Mouse (Mus musculus): ENCODE measurements around the gene Rbm18. TPM values are rescaled to one million over a fixed set of nuclear protein-coding genes. Genes with fewer than 3 reads are reported as not detected.
"Not testable (repeated sequence)": the region's sequence is repeated elsewhere in the genome, so short reads cannot be mapped to it uniquely, and the experiment has no call there.

The Rbm18 gene
- 10 to 100 TPM; 33.6 to 36.8 TPM for total RNA-seq (2021)
- long read RNA-seq, experiment 1, transcript Rbm18-203 (6 exons, 714 nt) = minor isoform, 10 of 89 reads
- long read RNA-seq, experiment 1, transcript Rbm18-201 (6 exons, 2,617 nt) = major isoform, 63 of 89 reads
- long read RNA-seq, experiment 1, transcript Rbm18-202 (5 exons, 781 nt) = minor isoform, 5 of 89 reads
- long read RNA-seq, experiment 1, partial matches to known transcripts = 1 of 89 reads
- long read RNA-seq, experiment 1, other reads (novel, unspliced or antisense) = 9 of 89 reads
- long read RNA-seq, experiment 2, transcript Rbm18-201 (6 exons, 2,617 nt) = major isoform, 65 of 84 reads
- long read RNA-seq, experiment 2, partial matches to known transcripts = 0 of 84 reads
- long read RNA-seq, experiment 2, other reads (novel, unspliced or antisense) = 12 of 84 reads

- DNase-seq (ENCODE audit: low spot score in 2 of 2) = peak; percentile 85 to 91
Observed at GRCm38 (mm10) chr2:36136300-36136941, at the start of gene Rbm18, which contains the start of gene Mrrf. TSS of gene Rbm18 (minus strand) at chr2:36136773. TSS of gene Mrrf (plus strand) at chr2:36136389.

DNA sequence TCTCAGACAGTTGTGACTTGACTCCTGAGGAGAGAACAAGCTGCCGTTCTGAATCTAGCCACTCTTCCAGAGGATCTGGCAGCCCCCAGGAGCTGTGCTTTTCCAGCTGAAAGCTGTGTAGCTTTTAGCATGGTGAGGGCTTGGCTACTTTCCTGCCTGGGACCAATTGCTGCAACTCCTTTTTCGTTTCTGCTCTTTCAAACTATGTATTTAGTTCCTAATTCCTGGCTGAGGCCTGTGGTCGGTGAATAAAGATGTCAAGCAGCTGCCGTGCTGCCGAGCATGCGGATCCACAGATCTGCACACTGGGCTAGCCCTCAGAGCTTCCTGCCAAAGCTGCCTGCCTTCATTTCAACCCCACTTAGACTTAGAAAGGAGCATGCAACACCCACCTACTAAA lies 48.3 kb upstream of the Rbm18 start:
- DNase-seq (ENCODE audit: low spot score in 2 of 2) = no peak

GRCm38 (mm10) chr2:36184192-36184591 lies 47.6 kb upstream of the Rbm18 start:
- no peak for DNase-seq (ENCODE audit: low spot score in 2 of 2)

- DNase-seq (ENCODE audit: low spot score in 2 of 2) = no peak
Observed at GRCm38 (mm10) chr2:36183278-36183677, 46.7 kb upstream of the Rbm18 start.

DNA sequence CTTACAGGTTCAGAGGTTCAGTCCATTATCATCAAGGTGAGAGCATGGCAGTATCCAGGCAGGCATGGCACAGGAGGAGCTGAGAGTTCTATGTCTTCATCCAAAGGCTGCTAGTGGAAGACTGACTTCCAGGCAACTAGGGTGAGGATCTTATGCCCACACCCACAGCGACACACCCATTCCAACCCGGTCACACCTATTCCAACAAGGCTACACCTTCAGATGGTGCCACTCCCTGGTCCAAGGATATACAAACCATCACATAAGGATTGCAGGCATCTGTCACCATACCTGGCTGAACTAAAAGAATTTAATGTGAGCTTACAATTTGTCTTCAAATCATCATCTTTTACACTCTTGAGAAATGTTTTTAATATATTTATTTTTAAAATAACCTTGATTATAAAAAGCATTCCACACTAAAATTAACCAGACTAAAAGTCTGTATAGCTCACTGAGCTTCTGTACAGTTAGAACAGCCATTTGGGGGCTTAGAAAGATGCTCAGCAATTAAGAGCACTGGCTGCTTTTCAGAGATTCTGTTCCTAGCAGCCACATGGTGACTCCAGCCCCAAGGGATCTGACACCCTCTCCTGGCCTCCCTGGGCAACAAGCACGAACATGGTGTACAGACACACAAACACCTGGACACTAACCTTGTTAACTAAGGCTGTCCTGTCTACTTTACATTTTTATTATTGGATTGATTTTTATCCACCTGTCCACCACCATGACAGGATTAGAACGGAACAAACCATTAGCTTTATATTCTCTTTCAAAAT lies 45.2 kb upstream of the Rbm18 start:
- not testable (repeated sequence) for DNase-seq (ENCODE audit: low spot score in 2 of 2)

- DNase-seq (ENCODE audit: low spot score in 2 of 2) = no peak
Observed at GRCm38 (mm10) chr2:36179487-36179886, 42.9 kb upstream of the Rbm18 start.

GRCm38 (mm10) chr2:36172574-36172973 lies 36.0 kb upstream of the Rbm18 start:
- DNase-seq (ENCODE audit: low spot score in 2 of 2) = no peak

GRCm38 (mm10) chr2:36172136-36172535 lies 35.6 kb upstream of the Rbm18 start:
- no peak for DNase-seq (ENCODE audit: low spot score in 2 of 2)

GRCm38 (mm10) chr2:36169176-36169575 lies 32.6 kb upstream of the Rbm18 start:
- DNase-seq (ENCODE audit: low spot score in 2 of 2) = no peak

DNA sequence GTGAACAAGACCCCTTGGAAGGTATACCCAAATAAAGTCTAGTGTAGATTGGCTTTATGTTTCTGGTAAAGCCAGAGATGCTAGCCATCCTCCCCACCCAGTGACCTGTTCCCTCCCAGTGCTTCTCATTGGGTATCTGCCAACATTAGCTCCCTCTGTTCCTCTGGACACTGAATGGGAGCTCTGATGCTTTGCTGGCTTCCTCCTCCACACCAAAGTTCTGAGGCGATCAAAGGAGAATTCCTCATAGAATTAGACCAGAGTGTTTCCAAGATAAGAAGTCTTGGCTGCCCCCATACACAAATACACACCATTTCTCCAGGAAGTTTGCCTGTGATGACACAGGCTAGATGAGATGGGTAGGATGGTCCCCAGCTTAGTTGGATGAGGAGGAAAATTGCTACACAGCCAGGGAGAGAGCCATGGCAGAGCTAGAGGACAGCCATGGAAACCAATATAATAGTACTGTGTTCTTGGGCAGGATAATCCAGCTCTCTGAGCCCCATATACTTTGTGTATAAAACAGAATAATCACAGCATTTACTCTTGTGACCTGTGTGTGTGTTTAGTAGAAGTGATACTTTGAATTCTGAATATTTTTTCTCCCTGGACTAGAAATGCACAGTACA lies 31.5 kb upstream of the Rbm18 start:
- no peak for DNase-seq (ENCODE audit: low spot score in 2 of 2)

GRCm38 (mm10) chr2:36159336-36159735 lies 22.8 kb upstream of the Rbm18 start:
- DNase-seq (ENCODE audit: low spot score in 2 of 2) = no peak

- no peak for DNase-seq (ENCODE audit: low spot score in 2 of 2)
Observed at GRCm38 (mm10) chr2:36157461-36157860, 20.9 kb upstream of the Rbm18 start.

DNA sequence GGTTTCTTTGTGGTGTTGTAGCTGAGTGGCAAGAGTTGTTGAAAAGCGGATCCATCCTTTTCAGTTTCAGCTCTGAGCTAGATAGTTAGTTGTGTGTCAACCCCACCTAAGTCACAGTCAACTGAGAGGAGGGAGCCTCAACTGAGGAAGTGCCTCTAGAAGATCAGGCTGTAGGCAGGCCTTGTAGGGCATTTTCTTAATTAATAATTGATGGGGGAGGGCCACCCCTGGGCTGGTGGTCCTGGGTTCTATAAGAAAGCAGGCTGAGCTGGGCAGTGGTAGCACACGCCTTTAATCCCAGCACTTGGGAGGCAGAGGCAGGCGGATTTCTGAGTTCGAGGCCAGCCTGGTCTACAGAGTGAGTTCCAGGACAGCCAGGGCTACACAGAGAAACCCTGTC lies 15.8 kb upstream of the Rbm18 start:
- DNase-seq (ENCODE audit: low spot score in 2 of 2) = not testable (repeated sequence)

GRCm38 (mm10) chr2:36148876-36149365 lies 12.3 kb upstream of the Rbm18 start:
- no peak for DNase-seq (ENCODE audit: low spot score in 2 of 2)

- no peak for DNase-seq (ENCODE audit: low spot score in 2 of 2)
Observed at GRCm38 (mm10) chr2:36139096-36139495, 2.5 kb upstream of the Rbm18 start.

- DNase-seq (ENCODE audit: low spot score in 2 of 2) = no peak
Observed at GRCm38 (mm10) chr2:36135887-36136286, 686 bp downstream of the Rbm18 start.

DNA sequence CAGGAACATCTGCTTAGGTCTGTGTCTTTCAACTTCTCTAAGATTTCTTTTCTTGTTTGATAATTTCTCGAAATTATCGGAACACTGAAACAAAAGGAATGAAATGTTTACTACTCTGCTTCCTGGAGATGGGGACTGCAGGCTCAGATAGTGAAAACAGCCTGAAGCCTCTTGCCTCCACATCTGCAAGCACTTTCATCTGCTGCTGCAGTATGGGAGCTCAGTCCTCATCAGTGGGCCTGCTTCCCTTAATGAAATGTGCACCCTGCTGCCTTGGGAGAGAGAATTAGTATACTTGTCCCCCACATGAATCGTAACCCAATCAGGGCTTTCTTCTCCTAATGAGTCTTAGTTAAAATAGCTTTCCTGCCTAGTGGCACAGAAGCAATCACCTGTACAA lies 7.5 kb downstream of the Rbm18 start:
- no peak for DNase-seq (ENCODE audit: low spot score in 2 of 2)

DNA sequence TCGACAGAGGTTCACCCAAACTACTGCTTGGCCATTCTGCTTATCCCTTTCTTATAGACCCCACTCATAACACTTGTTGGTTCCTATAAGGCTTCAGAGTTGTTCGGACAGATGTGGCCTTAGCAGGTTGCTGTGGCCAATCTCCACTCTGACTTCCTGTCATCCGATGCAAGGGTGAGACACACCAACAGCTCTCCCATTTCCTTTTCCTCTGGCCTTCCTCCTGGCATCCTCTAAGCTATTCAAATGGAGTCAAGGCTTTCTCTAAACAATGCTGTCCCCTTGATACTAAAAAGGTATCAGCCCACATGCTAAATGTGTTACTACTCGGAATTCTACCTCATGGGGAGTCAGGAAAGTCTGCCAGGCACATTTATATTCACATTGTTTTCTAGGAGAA lies 8.6 kb downstream of the Rbm18 start:
- no peak for DNase-seq (ENCODE audit: low spot score in 2 of 2)

GRCm38 (mm10) chr2:36126795-36127429 lies 9.7 kb downstream of the Rbm18 start:
- DNase-seq (ENCODE audit: low spot score in 2 of 2) = no peak

- no peak for DNase-seq (ENCODE audit: low spot score in 2 of 2)
Observed at GRCm38 (mm10) chr2:36112632-36113031, 23.9 kb downstream of the Rbm18 start.

DNA sequence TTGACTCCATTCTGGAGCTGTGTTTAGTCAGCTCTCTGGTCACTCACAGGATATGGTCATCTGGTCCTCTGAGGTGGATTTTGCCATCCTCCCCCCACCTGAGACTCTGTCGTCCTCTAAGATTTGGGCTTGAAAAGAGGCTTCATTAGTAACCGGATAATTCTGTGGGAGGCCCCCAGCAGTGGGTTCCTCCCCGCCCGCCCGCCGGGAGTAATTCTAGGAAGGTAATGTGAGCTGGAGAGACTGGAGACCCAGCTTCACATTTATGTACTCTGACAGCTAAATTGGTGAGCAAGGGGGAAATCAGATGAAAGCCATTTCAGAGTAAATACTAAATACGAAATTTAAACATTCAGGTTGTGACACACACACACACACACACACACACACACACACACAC lies 28.0 kb downstream of the Rbm18 start:
- DNase-seq (ENCODE audit: low spot score in 2 of 2) = no peak

Measured in gastrocnemius, postnatal 4 days (tissue).